Mouse (Mus musculus): ENCODE measurements around the gene Gm7995. TPM values are rescaled to one million over a fixed set of nuclear protein-coding genes. Genes with fewer than 3 reads are reported as not detected.
"Not testable (repeated sequence)": the region's sequence is repeated elsewhere in the genome, so short reads cannot be mapped to it uniquely, and the experiment has no call there.

Gene Gm7995
- not detected in 2 replicates for polyA plus RNA-seq (2015; fragmentation: Nextera tagmentation; extraction: Ambion mirVana)

DNA sequence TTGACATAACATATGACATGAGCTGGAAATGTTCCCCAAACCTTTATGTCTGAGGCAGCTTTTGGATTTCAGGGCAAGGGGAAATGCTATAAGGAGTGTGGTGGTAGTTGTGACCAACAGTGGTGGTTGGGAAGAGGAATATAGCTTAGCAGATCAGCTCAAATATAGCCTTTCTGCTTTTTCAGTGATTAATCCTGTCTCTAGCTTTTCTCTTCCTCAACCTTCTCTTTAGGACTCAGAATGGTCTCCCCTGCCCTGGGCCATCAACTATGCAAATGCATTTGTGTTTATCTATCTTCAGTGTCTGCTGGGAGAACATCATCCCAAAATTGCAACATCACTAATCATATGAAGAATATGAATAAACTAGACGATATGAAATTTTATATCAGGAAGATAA lies at the start of gene Gm7995:
Gm7995 (plus strand) TSS at position 301 of the 400 bp plus-strand sequence.
- no CpG with 5 or more reads among the region's 1 CpGs for WGBS
- not testable (repeated sequence) for H3K27me3 ChIP-seq (replicated peaks; ENCODE audit: control insufficient read depth, insufficient read depth, low read length); H3K36me3 ChIP-seq (ENCODE audit: control insufficient read depth, insufficient read depth, low read length)

DNA sequence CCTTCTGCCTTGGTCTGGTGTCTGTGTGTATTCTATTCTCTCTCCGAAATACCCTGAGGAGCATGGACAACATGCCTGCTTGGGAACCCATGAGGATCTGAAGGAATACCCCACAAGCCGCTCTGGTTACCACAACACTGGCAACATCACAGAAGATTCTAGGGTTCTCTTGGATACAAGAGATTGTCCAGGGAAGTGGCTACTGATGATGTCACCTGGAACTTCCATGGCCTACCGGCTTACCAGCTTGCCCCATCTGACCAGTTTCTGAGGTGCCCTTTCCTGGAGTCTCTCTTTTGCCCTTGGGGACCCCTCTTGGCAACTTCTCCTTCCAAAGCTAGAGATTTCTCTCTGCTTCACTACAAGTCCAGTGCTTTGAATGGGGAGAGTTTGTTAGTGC lies 12.8 kb upstream of the Gm7995 start, which contains the start of gene Gm9611:
Gm9611 (minus strand) TSS at position 101 of the 400 bp plus-strand sequence.
- H3K4me3 ChIP-seq (ENCODE audit: low read length); H3K4me1 ChIP-seq (ENCODE audit: control insufficient read depth, insufficient read depth, low read depth, low read length); H3K4me2 ChIP-seq (ENCODE audit: low read length); H3K27me3 ChIP-seq (replicated peaks; ENCODE audit: control insufficient read depth, insufficient read depth, low read length); H3K9me3 ChIP-seq (ENCODE audit: control insufficient read depth, low read length); ATAC-seq; H3K36me3 ChIP-seq (ENCODE audit: control insufficient read depth, insufficient read depth, low read length); H3K27ac ChIP-seq (ENCODE audit: low read depth, low read length); H3K9ac ChIP-seq (ENCODE audit: low read depth, low read length): not testable (repeated sequence)
- WGBS: no CpG with 5 or more reads among the region's 3 CpGs

More for the DNA sequence above, at the start of gene Gm7995:
- not testable (repeated sequence) for H3K9me3 ChIP-seq (ENCODE audit: control insufficient read depth, low read length); H3K9ac ChIP-seq (ENCODE audit: low read depth, low read length); H3K4me3 ChIP-seq (ENCODE audit: low read length); H3K4me2 ChIP-seq (ENCODE audit: low read length); ATAC-seq; H3K27ac ChIP-seq (ENCODE audit: low read depth, low read length); H3K4me1 ChIP-seq (ENCODE audit: control insufficient read depth, insufficient read depth, low read depth, low read length)

Small RNA genes lying within 50 kb of the gene (microRNA-seq; reads per million reads assigned to microRNA genes)
- gene Gm25208: not detected
- gene Gm25892: not detected

Other genes starting within 250 kb of the Gm7995 start
- 0.19 TPM in 1 of 2 replicates, not detected in the other for gene Gm7951, start 192.8 kb upstream of the Gm7995 start, polyA plus RNA-seq (2015; fragmentation: Nextera tagmentation; extraction: Ambion mirVana)
- gene Gm17027, start 147.6 kb upstream of the Gm7995 start, polyA plus RNA-seq (2015; fragmentation: Nextera tagmentation; extraction: Ambion mirVana): not detected in 2 replicates
- gene Gm3573, start 119.4 kb upstream of the Gm7995 start, polyA plus RNA-seq (2015; fragmentation: Nextera tagmentation; extraction: Ambion mirVana): not detected in 2 replicates
- not detected in 2 replicates for gene Gm17026, start 50.2 kb upstream of the Gm7995 start, polyA plus RNA-seq (2015; fragmentation: Nextera tagmentation; extraction: Ambion mirVana)
- not detected in 2 replicates for gene Gm9611, start 12.9 kb upstream of the Gm7995 start, polyA plus RNA-seq (2015; fragmentation: Nextera tagmentation; extraction: Ambion mirVana)
- gene Gm8005, start 129.5 kb downstream of the Gm7995 start, polyA plus RNA-seq (2015; fragmentation: Nextera tagmentation; extraction: Ambion mirVana): not detected in 2 replicates
- gene Gm8011, start 153.7 kb downstream of the Gm7995 start, polyA plus RNA-seq (2015; fragmentation: Nextera tagmentation; extraction: Ambion mirVana): not detected in 2 replicates
- gene Gm8020, start 192.1 kb downstream of the Gm7995 start, polyA plus RNA-seq (2015; fragmentation: Nextera tagmentation; extraction: Ambion mirVana): not detected in 2 replicates
- gene Gm8024, start 214.1 kb downstream of the Gm7995 start, polyA plus RNA-seq (2015; fragmentation: Nextera tagmentation; extraction: Ambion mirVana): not detected in 2 replicates